Mouse (Mus musculus): ENCODE data around the gene Hebp1.

- TF ChIP-seq CTCF (IDR thresholded peaks at IDR 0.05): no peak
- TF ChIP-seq EP300 (IDR thresholded peaks at IDR 0.05; ENCODE audit: insufficient read depth, low read depth, low read length): no peak
Observed at GRCm38 (mm10) chr6:135190122-135190521, 7.7 kb downstream of the Hebp1 start.

Data from heart, adult 2 months (tissue).